Mouse (Mus musculus) spleen, adult 12 weeks (tissue): ENCODE data around the gene Tex50.
A peak's percentile ranks its signal among the peaks of the same experiment; 100 is the strongest.
"Not testable (repeated sequence)": the region's sequence is repeated elsewhere in the genome, so short reads cannot be mapped to it uniquely, and the experiment has no call there.

Experiments used
- DNase-seq: peaks from one replicate; pipeline ENCODE4 v3.0.0; 2022; ENCODE audit warnings: low spot score

Gene Tex50

DNA sequence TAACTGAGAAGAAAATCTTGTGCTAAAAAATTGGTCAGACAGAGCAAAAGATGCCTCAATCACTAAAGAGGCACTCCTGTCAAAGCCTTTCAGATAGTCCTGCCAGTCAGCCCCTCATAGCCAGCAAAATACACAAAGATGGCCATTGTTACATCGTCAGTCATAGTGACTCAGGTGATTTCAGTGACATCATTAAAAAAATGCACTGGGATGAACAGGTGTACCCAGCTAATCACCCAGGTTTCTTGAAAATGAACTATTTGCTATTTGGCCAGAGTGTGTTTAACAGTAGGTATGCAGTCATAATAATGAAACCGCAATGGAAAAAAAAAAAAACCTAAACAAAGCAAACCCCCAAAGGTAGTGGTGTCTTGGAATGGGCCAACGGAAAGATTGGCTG lies at the start of gene Tex50:
Gene Tex50, minus strand, starts transcription at position 101 of the 400 bp plus-strand sequence.
- DNase-seq: no peak

DNA sequence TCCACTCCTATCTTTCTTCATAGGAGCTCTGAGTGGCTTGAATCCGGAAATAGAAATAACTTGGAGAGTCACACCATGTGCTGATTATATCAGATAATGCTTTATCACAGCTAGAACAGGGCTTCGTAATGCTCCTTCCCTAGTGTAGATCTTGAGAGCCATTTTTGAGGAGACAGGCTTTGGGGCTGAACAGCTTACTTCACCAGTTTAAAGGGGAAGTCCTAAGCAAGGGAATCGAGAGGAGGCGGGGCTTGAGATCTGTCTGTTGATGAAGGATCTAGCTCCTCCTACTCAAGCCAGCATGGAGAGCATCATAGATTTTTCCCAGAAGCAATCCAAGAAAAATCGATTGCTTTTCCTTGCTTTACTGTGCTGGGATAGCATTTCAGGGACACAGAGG lies 40.7 kb upstream of the Tex50 start:
- DNase-seq: no peak

DNA sequence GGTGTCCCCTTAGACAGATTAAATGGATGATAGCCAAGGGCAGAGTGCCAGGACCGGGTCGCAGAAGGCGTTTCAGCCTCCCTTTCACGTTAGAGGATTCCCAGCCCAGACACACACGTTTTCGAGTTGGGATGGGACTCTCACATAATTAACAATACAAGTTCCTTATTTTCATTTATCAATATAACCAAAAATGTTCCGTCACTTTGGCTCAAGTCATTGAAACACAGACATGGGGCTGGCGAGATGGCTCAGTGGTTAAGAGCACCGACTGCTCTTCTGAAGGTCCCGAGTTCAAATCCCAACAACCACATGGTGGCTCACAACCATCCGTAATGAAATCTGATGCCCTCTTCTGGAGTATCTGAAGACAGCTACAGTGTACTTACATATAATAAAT lies 37.2 kb upstream of the Tex50 start:
- DNase-seq: not testable (repeated sequence)

DNA sequence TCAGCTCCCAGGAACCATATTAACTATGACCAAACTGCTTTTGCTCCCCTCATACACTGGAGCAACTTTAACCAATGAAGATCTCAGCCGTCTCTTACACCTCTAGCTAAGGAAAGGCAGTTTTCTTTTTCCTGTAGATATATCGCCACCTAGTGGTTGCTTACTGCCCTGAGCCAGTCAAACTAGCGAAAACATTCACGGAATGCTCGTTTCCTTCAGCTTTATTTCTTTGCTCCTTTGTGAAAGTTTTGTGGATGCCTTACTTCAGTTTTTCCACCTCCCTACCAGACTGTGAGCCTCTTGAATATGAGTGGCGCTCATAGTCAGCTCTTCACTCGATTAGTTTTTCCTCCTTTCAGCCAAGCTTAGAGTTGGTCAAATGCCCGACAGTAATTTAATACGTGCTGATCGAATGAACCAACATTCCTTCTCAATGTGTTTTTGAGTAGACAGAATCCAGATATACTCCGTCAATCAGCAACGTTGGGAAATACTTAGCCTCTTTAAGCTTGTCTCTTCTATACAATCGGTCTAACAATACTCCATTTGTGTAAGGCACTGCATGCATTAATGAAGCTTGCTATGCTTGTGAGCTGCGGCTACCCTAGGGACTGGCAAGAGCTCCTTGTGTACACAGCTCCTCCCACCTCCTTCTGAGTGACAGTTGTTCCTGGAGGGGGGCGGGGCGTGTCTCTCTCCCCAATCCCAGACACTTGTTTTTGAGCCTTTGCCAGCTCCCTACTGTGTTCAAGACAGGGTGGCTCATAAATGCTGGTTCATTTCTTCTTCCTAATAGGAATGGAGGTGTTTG lies 36.6 kb upstream of the Tex50 start:
- DNase-seq: peak; percentile 6

DNA sequence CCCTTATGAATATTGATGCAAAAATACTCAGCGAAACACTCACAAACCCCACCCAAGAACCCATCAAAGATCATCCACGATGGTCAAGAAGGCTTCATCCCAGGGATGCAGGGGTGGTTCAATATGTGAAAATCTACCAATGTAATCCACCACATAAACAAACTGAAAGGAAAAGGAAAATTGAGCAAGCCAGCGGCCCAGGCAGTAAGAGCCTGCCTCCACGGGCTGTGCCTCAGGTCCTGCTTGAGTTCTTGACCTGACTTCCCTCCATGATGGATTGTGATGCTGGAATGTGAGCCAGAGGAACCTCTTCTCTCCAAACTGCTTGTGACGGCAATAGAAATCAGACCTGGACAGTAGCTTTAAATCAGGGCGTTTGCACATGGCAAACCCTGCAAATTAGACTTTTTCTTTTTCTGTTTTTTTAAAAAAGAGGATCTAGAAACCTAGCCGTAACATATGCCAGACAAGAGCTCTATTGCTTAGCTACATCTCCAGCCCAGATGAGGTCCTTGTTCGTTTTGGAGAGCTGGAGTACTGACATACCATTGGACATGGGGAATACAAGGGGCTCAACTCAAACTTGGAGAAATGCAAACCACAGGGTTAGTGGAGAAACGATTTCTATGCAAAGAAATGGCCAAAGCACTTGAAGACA lies 31.3 kb upstream of the Tex50 start:
- DNase-seq: no peak

DNA sequence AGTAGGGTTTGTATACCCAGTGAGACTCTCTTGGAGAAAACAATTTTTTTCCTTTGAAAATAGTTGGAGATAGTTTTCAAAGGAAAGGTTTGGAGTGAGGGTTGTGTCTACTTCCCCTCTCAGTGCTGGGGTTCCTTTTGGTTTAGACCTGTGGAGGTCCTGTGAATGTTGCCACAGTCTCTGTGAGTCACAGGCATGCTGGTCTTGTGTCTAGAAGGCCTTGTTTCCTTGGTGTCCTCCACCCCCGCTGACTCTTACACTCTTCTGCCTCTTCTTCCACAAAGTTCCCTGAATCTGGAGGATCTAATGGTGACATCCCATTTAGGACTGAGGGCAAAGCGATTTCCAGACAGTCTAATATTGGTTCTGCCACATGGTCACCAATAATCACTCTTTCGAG lies 26.3 kb upstream of the Tex50 start:
- no peak for DNase-seq

DNA sequence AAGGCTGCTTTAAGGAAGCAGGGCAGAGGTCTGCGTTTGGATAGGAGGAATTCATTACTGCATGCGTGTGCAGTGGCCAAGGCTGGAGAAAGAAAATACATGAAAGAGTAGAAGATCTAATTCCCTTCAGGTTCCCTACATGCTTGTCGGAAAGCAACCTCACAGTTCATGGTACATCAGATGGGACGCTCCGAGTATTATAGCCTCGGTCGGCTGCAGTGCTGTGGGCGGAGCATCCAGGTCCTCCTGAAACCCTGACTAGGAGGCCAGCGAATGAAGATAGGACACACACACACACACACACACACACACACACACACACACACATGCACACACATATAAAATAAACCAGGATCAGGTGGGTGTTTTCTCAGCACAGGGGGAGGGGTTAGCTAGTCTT lies 24.6 kb upstream of the Tex50 start:
- DNase-seq: no peak

DNA sequence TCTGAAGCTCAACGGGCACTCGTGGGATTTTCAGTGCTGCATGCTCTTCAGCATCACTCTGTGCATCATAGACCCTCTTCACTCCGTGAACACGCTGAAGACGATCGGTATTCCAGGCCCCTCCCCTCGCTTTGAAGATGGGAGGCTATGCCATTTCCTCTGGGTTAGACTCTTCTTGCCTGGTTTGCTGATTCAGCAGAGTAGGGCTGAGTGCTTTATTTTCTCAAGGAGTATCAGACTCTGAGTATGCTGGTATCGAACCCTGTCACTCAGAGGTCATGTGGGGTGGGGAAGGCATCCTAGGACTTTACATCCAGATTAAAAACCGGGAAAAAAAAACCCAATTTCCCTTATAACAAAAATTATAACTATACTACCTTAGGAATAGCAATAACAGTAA lies 23.3 kb upstream of the Tex50 start:
- no peak for DNase-seq

DNA sequence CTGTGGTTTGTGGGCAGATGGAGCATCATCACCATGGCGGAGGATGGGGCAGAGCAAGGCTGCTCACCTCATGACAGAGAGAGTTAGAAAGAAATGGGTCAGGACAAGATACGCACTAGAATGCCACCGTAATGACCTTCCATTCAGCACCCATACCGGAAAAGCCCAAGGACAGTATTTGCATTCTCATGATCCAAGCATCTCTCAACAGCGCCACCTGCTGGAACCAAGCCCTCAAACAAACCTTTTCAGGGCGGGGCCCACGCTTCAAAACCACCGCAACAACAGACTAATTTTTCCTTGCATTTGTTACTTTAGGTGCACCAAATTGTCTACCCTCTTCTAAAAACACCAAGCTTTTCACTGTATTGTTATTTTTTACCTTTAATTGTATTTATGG lies 21.6 kb upstream of the Tex50 start:
- DNase-seq: peak; percentile 60

DNA sequence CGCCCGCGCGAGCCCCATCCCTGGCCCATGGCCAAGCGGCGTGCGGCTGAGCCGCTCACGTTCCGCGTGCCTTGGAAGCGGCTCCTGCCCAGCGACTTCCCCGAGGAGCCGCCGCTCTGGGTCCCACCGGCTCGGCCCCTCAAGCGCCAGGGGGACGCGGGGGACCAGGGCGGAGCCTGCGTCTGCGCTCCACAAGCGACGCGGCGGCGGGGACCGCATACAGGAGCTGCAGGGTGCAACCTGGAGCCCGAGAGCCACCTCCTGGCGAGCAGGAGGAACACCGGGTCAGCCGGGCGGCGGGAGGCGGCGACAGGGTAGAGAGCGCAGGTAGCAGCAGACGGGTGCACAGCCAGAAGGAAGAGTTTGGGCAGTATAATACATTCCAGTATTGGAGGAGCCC lies 11.5 kb upstream of the Tex50 start:
- peak; percentile 49 for DNase-seq

DNA sequence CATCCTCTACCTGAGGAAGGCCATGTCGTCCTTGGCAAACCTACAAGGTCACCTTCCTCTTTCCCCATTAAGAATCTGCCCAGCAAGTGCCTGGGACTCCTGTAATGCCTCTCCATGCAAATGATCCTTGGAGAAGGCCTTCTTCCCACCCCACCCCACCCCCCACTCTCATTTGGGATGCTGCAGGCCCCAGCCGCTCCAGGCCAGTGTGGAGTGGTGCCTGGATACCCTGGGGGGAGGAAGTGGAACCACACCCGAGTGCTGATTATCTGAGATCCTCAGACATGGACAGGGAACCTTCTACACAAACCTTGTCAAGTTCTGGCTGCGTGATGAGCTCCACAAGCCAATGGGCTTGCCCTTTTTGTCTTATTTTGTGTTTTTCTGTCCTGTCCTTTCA lies 1.2 kb upstream of the Tex50 start:
- no peak for DNase-seq

DNA sequence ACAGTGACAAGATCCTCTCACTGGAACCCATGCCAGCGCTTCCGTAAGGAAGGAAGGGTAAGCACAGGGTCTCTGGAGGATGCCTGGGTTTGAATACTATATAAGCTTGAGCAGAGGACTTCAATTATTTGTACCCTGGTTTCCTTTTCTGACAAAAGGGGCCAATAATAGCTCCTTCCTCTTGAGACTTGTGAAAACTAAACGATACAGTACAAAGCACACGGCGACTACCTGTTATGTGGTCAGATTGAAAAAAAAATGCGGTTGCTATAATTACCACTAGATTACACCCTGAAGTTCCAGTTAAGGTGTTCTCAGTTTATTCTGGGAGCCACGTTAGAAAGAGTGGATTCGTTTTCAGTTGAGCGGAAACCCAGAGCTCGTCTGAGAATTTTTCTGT lies 2.6 kb downstream of the Tex50 start:
- DNase-seq: no peak

DNA sequence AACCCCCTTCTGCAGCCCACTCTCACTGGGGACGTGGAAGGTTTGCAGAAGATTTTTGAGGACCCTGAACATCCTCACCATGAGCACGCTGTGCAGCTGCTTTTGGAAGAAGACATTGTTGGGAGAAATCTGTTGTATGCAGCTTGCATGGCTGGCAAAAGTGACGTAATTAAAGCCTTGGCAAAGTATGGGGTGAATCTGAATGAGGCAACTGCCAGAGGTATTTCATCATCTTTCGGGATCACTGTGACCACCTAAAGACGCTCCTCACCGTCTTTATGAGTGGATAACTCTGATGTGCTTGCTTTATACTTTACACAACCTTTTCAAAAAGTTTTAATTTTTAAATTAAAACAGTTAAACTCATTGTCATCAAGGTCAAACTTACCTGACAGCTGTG lies 8.0 kb downstream of the Tex50 start:
- no peak for DNase-seq

DNA sequence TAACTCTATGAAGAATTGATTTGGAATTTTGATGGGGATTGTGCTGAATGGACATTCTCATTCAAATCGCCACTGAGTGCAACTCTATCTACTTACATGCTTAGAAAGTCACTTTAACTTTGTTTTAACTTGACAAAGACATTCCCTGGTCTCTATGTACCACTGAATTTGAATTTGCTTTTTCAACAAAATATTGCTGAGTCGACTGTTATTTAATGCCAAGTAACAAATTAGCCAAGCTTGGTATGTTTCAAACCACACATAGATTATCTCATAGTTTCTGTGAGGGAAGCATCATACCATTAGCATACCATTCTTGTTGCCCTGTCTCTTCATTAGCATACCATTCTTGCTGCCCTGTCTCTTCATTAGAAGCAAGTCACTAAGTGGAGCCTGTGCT lies 11.2 kb downstream of the Tex50 start:
- DNase-seq: no peak

DNA sequence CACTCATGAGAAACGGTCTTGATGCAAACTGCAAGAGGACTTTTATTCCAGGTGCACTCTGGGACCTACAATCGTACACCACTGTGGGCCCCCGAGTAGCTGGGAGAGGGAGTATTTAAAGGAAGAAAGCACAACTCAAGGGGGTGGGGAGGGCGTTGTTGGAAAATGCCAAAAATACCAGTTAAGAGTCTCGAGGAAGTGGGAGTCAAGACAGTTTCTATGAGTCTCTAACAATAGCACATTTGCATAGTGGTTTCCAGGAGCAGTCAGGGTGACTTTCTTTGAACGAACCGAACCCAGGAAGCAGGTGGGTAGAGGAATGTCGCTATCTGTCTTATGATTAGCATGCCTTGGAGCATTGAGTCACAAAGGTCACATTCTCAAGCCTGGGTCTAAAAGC lies 13.5 kb downstream of the Tex50 start:
- DNase-seq: not testable (repeated sequence)

DNA sequence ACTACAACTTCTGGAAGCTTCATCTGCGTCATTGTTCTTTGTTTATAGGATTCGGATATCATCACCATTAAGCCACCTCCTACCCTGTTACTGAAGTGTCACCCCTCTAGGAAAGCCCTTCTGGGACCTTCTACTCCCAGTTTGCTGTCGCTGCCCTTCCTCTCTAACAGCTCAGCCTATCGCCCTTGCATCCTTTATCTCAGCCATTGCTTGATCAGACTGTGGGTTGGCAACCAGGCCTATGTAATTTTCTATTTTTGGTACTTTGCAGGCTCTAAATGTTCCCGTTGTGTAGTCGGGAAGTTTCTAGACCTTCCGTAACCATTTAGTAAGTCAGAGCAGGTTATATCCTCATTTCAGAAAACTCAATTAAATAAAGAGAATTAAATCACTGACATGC lies 15.9 kb downstream of the Tex50 start:
- no peak for DNase-seq

DNA sequence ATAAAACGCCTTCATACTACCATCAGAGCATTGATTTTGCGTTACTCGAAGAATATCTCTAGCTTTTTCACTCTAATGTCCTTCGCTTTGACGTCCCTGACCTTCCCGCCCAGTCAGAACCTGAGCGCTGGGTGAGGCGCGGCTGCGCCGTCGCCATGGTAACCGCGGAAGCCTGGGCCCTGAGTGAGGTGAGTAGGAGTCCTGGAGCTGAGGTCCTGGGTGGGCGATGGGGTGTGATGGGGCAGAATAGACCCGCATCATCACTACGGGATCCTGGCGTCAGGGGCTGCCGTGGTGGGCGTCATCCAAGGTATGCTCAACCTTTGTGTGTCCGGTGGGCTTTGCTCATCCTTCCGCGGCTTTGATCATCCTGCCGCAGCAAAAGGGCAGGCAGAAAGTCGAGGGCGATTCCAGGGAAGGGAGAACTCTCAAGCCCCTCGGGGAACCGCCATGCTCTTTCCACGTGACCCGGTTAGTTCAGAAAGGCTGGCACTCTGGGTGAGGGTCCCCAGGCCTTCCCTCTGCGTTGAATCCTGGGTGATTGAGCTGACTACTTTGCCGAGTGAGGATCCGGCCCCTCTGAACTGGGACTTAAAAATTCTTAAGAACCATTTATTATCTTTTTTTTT lies 16.5 kb downstream of the Tex50 start, which contains the start of gene Ankrd45:
Gene Ankrd45, plus strand, starts transcription at position 161 of the 629 bp plus-strand sequence.
- no peak for DNase-seq

DNA sequence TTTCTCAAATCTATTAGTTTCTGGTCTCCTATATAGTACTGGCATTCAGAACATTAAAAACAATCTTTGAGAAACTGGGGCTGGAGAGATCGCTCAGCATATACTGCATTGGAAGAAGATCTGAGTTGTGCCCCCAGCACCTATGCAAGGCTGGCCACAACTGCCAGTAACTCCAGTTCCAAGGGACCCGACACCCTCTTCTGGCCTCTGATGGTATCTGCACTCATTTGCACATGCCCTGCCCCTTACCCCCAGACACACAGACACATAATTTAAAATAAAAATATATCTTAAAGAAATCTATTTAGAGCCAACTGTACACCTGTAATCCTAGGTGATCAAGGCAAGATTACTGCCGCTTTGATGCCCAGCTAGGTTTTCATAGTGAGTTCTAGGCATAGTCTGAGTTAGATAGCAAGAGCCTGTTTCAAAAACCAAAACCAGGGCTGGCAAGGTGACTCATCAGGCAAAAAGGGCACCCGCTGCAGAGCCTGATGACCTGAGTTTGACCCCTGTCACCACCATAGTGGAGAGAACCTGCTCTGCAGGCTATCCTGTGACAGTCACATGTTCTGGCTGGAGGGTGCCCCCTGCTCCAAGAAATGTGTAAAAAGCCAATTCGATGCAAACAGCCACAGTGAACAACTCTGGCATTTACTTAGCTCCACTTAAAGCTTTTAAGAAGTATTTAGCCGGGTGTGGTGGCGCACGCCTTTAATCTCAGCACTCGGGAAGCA lies 18.9 kb downstream of the Tex50 start:
- DNase-seq: no peak

DNA sequence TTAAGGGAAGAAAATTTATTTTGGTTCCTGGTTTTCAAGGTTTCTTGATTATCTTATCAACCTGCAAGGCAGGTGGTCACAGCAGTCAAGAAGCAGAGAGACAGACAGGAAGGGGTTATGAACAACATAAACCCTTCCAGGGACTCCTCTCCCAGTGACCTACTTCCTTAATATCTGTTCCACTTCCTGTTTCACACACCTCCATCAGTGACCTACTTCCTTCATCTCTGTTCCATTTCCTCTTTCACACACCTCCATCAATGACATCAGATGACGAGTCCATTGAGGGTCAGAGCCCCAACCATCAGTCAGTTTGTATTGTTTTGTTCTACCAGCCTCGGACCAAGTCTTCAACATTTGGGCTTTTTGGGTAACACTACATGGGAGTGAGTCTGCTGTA lies 19.6 kb downstream of the Tex50 start:
- DNase-seq: no peak

DNA sequence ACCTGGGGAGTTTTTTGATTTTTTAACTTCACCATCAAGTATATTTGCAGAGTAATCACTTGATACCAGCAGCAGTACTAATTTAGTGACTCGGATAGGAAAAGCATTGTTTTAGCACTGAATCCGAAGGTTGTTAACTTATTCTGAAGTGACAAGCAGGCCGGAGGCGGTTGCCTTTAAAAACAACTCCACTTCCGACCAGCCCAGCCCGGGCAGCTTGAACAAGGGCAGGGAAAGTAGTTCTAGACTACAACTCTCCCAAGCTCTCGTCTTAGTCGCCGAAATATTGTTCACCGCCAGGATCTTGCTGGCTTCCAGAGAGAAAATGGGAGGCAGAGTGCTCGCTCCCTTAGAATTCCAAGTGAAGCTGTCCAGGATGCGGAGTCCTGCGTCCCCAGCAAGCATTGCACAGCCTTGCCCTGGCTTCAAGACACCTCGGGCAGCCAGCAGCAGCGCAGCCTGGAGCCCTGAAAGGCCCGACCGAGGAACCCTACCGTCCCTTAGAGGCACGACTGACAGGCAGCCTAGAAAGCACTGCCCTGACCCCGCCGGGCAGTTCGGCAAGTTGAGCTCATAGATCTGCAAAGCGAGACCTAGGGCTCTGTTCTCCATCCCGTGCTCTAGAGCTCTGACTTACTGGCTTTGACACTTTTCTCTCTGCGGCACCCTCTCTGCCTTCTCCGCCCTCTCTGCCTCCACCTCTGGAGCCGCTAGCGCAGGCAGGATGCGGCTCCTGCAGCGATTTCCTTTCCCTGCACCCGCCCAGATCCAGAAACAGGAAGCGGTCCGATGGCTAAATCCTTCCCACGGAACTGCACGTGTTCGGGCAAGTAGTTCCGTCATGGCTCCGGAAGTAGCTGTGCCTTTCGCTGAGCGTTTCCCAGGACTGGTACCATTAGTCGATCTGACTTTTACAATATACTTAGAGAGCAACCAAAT lies 28.1 kb downstream of the Tex50 start, which contains the start of gene Klhl20:
Gene Klhl20, minus strand, starts transcription at position 786 of the 939 bp plus-strand sequence.
- DNase-seq: peak; percentile 87

DNA sequence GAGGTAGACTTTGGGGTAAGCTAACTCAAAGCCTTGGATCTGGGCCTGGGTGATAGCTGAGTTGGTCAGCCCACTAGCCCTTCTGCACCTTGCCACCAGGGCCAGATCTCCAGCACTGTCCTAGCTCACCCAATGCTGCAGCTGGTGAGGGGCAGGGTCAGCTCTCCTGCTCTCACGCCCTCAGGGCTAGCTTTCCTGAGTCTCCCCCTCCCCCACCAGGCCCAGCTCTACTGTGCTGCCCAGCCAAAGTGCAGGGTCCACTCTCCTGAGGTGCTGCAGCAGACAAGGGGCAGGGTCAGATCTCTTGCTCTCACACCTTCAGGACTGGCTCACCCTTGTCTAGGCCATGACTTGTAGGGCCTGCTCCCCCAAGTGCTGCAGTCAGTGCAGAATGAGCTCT lies 32.7 kb downstream of the Tex50 start:
- no peak for DNase-seq
